Mouse (Mus musculus): ENCODE measurements around the gene Tfpt. TPM values are rescaled to one million over a fixed set of nuclear protein-coding genes. Genes with fewer than 3 reads are reported as not detected.
A peak's percentile ranks its signal among the peaks of the same experiment; 100 is the strongest.

Tfpt gene
- polyA plus RNA-seq, 1 experiment = 17.2 TPM

DNA sequence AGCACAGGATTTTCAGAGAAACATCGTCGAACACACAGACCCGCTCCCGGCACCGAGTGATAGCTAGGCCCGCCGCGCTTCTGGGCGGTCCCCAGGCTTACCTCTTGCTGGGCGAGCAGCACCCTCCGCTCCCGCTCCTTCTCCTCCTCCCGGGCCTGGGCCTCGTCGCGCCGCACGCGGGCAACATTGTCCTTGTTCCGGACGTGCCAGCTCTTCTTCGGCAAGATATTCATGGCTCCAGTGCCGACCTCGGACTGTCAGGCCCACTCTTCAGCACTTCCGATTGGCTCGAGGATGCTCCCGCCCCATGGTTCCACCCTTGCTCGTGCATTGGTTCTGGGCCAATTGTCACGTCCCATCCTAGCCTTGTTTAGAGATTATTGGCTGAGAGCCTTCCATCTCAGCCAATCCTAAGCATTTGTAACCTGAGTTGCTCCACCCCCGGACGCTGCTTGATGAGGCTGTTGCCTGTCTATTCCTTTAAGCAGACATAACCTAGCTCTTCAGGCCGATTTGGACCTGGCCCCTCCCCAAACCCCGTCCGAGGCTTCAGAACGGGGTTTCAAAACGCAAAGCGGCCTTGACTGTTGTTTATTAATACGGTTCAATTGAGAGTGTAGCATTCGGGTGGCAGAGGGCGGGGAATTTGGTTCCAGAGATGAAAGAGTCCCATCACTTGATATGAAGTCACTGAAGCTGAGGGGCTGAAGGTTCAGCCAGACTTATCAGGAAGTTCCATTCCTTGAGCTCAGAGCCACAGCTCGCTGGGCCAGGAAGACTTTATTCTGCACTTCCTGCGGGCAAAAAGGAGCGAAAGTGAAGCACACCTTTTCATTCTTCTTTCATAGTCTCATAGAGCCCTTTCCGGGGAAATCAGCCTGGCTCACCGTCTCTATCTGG lies 35.7 kb upstream of the Tfpt start, which contains the start of gene Leng1:
Gene Leng1 (minus strand): TSS at position 626 of the 900 bp plus-strand sequence.
- Histone ChIP-seq H3K4me3 (ENCODE audit: control insufficient read depth, low read depth, low read length) (peak within 1 kb of the TSS; percentile 94), H3K4me1 (ENCODE audit: control insufficient read depth, insufficient read depth, low read length) (peaks cover 13% of the 10 kb centered on the region)
- TF ChIP-seq POLR2A (IDR thresholded peaks at IDR 0.05; ENCODE audit: control insufficient read depth, low read depth, low read length) (peak; percentile 82), CTCF (IDR thresholded peaks at IDR 0.05; ENCODE audit: control insufficient read depth, insufficient read depth, insufficient replicate concordance, low read depth, low read length) (no peak)

DNA sequence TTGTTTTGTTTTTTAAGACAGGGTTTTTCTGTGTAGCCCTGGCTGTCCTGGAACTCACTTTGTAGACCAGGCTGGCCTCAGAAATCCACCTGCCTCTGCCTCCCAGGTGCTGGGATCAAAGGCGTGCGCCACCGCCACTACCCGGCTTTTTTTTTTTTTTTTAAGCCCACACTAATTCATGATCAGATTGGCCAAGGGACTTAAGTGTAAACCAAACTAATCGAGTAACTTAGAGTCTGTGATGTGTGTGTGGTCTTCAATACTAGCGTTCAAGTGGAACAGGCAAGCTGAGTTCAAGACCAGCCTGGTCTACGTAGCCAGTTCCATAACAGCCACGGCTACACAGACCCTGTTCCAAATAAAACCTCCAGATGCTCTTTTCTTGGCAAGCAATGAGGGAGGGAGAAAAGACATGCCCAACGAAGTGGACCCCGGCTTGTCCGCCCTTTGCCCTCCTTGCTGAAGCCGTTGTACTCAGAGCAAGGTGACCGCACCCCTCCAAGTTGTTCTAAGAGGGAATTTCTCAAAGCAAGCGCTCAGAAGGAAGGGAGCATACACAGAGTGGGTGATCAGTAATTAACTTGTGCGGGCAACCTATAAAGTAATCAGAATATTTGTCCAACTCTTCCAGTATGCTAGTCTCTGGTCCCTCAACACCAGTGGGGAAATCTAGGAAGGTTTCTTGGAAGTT lies 34.9 kb upstream of the Tfpt start:
- H3K27me3 ChIP-seq (ENCODE audit: control insufficient read depth, insufficient read depth, low read length) = no peaks in the 10 kb centered on the region
- peak overlapping the region; percentile 59 for H3K27ac ChIP-seq (ENCODE audit: control insufficient read depth, insufficient read depth, low read depth, low read length)
- peak overlapping the region; percentile 94 for H3K4me3 ChIP-seq (ENCODE audit: control insufficient read depth, low read depth, low read length)
- no peak for TF ChIP-seq CTCF (IDR thresholded peaks at IDR 0.05; ENCODE audit: control insufficient read depth, insufficient read depth, insufficient replicate concordance, low read depth, low read length)
- no peak for TF ChIP-seq POLR2A (IDR thresholded peaks at IDR 0.05; ENCODE audit: control insufficient read depth, low read depth, low read length)
- H3K36me3 ChIP-seq (ENCODE audit: control insufficient read depth, insufficient read depth, low read length) = peaks cover 2% of the 10 kb centered on the region
- peaks cover 13% of the 10 kb centered on the region for H3K4me1 ChIP-seq (ENCODE audit: control insufficient read depth, insufficient read depth, low read length)

More for the DNA sequence above, 35.7 kb upstream of the Tfpt start, which contains the start of gene Leng1:
- peak within 1 kb of the TSS; percentile 81 for H3K27ac ChIP-seq (ENCODE audit: control insufficient read depth, insufficient read depth, low read depth, low read length)
- no peaks in the 10 kb centered on the region; the same call in 1 of the 2 replicates for H3K36me3 ChIP-seq (ENCODE audit: control insufficient read depth, insufficient read depth, low read length)
- H3K27me3 ChIP-seq (ENCODE audit: control insufficient read depth, insufficient read depth, low read length) = no peaks in the 10 kb centered on the region

DNA sequence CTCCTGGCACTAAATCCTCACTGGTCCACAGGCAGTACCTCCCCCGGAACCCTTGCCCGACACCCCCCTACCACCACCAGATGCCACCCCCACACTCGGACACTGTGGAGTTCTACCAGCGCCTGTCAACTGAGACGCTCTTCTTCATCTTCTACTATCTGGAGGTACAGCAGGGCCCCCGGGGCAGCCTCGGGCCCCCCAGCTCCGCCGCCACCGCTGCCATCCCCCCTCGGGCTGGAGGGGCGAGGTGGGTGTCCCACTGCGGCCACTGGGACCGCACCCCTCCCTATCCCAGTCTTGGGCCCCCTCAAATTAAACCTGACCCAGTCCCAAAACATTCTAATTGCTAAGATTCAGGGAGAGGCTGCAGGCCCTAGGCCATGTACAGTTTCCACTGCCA lies 28.8 kb upstream of the Tfpt start:
- no peak for TF ChIP-seq CTCF (IDR thresholded peaks at IDR 0.05; ENCODE audit: control insufficient read depth, insufficient read depth, insufficient replicate concordance, low read depth, low read length)
- no peak for TF ChIP-seq POLR2A (IDR thresholded peaks at IDR 0.05; ENCODE audit: control insufficient read depth, low read depth, low read length)

DNA sequence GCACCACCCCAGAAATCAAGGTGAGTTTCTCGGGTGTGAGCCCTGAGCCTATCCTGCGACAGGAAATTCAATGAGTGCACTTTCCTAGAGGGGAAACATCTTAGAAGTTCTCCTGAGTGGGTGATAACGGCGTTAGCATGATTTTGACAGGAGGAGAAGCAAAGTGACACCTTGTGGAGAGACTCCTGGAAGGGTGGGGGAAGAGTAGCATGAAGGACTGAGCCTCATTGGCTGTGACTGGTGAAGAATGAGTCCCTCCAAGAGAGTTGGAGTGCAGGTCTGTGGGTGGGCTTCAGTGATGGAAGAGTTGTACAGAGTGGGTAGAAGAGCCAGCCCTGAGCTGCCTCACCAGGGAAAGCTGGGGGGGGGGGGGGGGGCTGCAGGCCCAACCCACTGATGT lies 27.2 kb upstream of the Tfpt start:
- Histone ChIP-seq H3K27me3 (ENCODE audit: control insufficient read depth, insufficient read depth, low read length) (no peaks in the 10 kb centered on the region), H3K4me3 (ENCODE audit: control insufficient read depth, low read depth, low read length) (no peak overlapping the region), H3K4me1 (ENCODE audit: control insufficient read depth, insufficient read depth, low read length) (no peaks in the 10 kb centered on the region), H3K36me3 (ENCODE audit: control insufficient read depth, insufficient read depth, low read length) (peaks cover 5% of the 10 kb centered on the region), H3K27ac (ENCODE audit: control insufficient read depth, insufficient read depth, low read depth, low read length) (no peak overlapping the region)
- no peak for TF ChIP-seq CTCF (IDR thresholded peaks at IDR 0.05; ENCODE audit: control insufficient read depth, insufficient read depth, insufficient replicate concordance, low read depth, low read length)
- TF ChIP-seq POLR2A (IDR thresholded peaks at IDR 0.05; ENCODE audit: control insufficient read depth, low read depth, low read length) = no peak

More for the DNA sequence above, 28.8 kb upstream of the Tfpt start:
- Histone ChIP-seq H3K27me3 (ENCODE audit: control insufficient read depth, insufficient read depth, low read length) (no peaks in the 10 kb centered on the region), H3K27ac (ENCODE audit: control insufficient read depth, insufficient read depth, low read depth, low read length) (no peak overlapping the region), H3K36me3 (ENCODE audit: control insufficient read depth, insufficient read depth, low read length) (peaks cover 5% of the 10 kb centered on the region), H3K4me1 (ENCODE audit: control insufficient read depth, insufficient read depth, low read length) (no peaks in the 10 kb centered on the region; the same call in 1 of the 2 replicates), H3K4me3 (ENCODE audit: control insufficient read depth, low read depth, low read length) (no peak overlapping the region)

DNA sequence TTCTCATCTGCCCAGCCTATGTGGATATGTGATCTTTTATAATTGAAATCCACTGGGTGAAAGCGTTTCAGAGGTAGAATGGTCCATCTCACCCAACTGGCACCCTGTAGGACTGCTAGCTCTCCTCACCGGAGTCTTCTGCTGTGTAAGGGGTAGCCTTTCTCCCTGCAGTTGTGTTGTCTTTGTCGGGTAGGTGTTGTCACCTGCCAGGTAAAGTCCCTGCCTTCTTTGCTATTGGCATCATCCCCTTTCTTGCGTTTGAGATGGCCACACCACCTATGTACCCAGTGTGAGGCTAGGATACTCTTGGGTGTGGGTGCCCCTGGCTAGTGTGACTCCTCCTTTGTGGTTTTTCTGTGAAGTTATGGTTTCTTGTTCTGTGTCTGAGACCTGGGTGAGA lies 16.9 kb upstream of the Tfpt start:
- no peaks in the 10 kb centered on the region for H3K27me3 ChIP-seq (ENCODE audit: control insufficient read depth, insufficient read depth, low read length)
- peaks cover 10% of the 10 kb centered on the region for H3K4me1 ChIP-seq (ENCODE audit: control insufficient read depth, insufficient read depth, low read length)
- peak overlapping the region; percentile 99 for H3K4me3 ChIP-seq (ENCODE audit: control insufficient read depth, low read depth, low read length)
- no peaks in the 10 kb centered on the region; the same call in 1 of the 2 replicates for H3K36me3 ChIP-seq (ENCODE audit: control insufficient read depth, insufficient read depth, low read length)
- TF ChIP-seq CTCF (IDR thresholded peaks at IDR 0.05; ENCODE audit: control insufficient read depth, insufficient read depth, insufficient replicate concordance, low read depth, low read length) (no peak), POLR2A (IDR thresholded peaks at IDR 0.05; ENCODE audit: control insufficient read depth, low read depth, low read length) (no peak)
- no peak overlapping the region for H3K27ac ChIP-seq (ENCODE audit: control insufficient read depth, insufficient read depth, low read depth, low read length)

DNA sequence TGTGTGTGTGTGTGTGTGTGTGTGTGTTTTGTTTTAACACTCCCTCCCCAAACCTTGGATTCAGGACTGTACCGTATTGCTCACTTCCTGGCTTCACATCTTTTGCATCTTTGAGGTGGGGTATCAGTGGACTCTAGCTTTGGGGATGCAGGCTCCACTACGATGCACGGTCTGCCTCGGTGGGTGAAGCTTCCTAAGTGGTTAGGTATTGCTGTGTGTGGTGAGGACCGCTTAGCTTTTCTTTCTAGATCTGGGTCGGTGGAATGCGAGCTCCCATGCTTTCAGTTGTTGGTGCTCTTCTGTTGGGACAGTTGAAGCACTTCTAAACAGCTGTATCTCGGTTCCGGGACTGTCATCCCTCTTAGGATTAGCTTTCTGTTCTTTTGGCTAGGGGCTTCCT lies 16.5 kb upstream of the Tfpt start:
- H3K4me1 ChIP-seq (ENCODE audit: control insufficient read depth, insufficient read depth, low read length) = peaks cover 10% of the 10 kb centered on the region
- H3K27ac ChIP-seq (ENCODE audit: control insufficient read depth, insufficient read depth, low read depth, low read length) = peak overlapping the region; percentile 98
- H3K4me3 ChIP-seq (ENCODE audit: control insufficient read depth, low read depth, low read length) = peak overlapping the region; percentile 99
- H3K27me3 ChIP-seq (ENCODE audit: control insufficient read depth, insufficient read depth, low read length) = no peaks in the 10 kb centered on the region
- TF ChIP-seq CTCF (IDR thresholded peaks at IDR 0.05; ENCODE audit: control insufficient read depth, insufficient read depth, insufficient replicate concordance, low read depth, low read length) (no peak), POLR2A (IDR thresholded peaks at IDR 0.05; ENCODE audit: control insufficient read depth, low read depth, low read length) (no peak)
- no peaks in the 10 kb centered on the region; the same call in 1 of the 2 replicates for H3K36me3 ChIP-seq (ENCODE audit: control insufficient read depth, insufficient read depth, low read length)

DNA sequence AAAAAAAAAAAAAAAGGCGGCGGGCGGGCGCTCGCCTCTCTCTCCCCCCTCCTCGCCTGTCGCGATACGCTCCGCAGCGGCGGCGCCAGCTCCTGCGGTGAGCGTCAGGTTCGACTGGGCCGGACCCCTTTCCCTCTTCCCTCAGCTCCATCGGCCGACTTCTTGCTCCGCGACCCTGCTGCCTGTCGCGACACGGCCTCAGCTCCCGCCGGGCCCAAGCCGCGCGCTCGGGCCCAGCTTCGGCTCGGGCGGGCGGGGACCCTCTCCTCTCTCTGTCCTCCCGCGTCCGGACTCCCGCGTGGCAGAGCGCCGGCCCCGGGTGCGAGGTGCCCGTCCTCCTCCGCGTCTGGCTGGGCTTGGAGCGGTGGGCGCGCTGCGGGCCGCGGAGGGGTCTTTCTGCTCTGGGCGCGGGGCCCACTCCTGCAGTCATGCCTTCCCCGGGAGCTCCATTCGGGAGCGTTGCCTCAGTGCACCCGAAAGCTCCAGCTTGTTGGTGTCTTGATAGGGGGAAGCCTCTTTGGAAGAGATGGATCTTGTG lies 15.8 kb upstream of the Tfpt start:
- no peaks in the 10 kb centered on the region for H3K27me3 ChIP-seq (ENCODE audit: control insufficient read depth, insufficient read depth, low read length)
- TF ChIP-seq CTCF (IDR thresholded peaks at IDR 0.05; ENCODE audit: control insufficient read depth, insufficient read depth, insufficient replicate concordance, low read depth, low read length) (no peak), POLR2A (IDR thresholded peaks at IDR 0.05; ENCODE audit: control insufficient read depth, low read depth, low read length) (peak; percentile 20; the same call in 1 of the 2 replicates)
- H3K36me3 ChIP-seq (ENCODE audit: control insufficient read depth, insufficient read depth, low read length) = no peaks in the 10 kb centered on the region; the same call in 1 of the 2 replicates

More for the DNA sequence above, 15.8 kb upstream of the Tfpt start:
- H3K27ac ChIP-seq (ENCODE audit: control insufficient read depth, insufficient read depth, low read depth, low read length) = peak overlapping the region; percentile 98
- H3K4me1 ChIP-seq (ENCODE audit: control insufficient read depth, insufficient read depth, low read length) = peaks cover 10% of the 10 kb centered on the region
- peak overlapping the region; percentile 99 for H3K4me3 ChIP-seq (ENCODE audit: control insufficient read depth, low read depth, low read length)
